Mouse (Mus musculus): ENCODE measurements around the gene Sfi1.
"Not testable (repeated sequence)": the region's sequence is repeated elsewhere in the genome, so short reads cannot be mapped to it uniquely, and the experiment has no call there.

The Sfi1 gene

GRCm38 (mm10) chr11:3101875-3102494 is 91.3 kb downstream of the Sfi1 start:
- DNase-seq = no peak

- peak; percentile 16 for DNase-seq
Observed at GRCm38 (mm10) chr11:3101072-3101874, 92.0 kb downstream of the Sfi1 start.

GRCm38 (mm10) chr11:3100066-3100645 is 93.1 kb downstream of the Sfi1 start:
- not testable (repeated sequence) for DNase-seq

All from heart, adult 11 months (tissue).